Mouse (Mus musculus) E14TG2a.4 (cell line): ENCODE measurements around the gene Scamp3.

Source experiments
- H3K27me3 ChIP-seq: 2 replicates; pipeline ENCODE4 v1.6.1; 2014; ENCODE audit warnings: low read length, control low read depth; ENCODE audit not compliant: insufficient read depth
- H3K36me3 ChIP-seq: 2 replicates; pipeline ENCODE4 v1.6.1; 2014; ENCODE audit warnings: low read length, control low read depth; ENCODE audit not compliant: insufficient read depth
- H3K4me1 ChIP-seq: replicated peaks from 2 replicates; pipeline ENCODE4 v1.6.1; 2014; ENCODE audit warnings: low read depth, low read length, control low read depth
- H3K4me3 ChIP-seq: replicated peaks from 2 replicates; pipeline ENCODE4 v1.5.1; 2014; ENCODE audit warnings: mild to moderate bottlenecking, low read length
- H3K9me3 ChIP-seq: 2 replicates; pipeline ENCODE4 v1.6.1; 2014; ENCODE audit warnings: low read length, control low read depth
- CTCF ChIP-seq: conservative IDR thresholded peaks from 2 replicates; pipeline ENCODE4 v1.5.1; 2014; ENCODE audit warnings: low read length
- NANOG ChIP-seq: IDR thresholded peaks from 2 replicates; pipeline ENCODE4 v1.6.1; 2014; ENCODE audit warnings: borderline replicate concordance, low read length, mixed read lengths
- POU5F1 ChIP-seq: IDR thresholded peaks from 2 replicates; pipeline ENCODE4 v1.6.1; 2014; ENCODE audit warnings: low read length, borderline replicate concordance

Gene Scamp3

DNA sequence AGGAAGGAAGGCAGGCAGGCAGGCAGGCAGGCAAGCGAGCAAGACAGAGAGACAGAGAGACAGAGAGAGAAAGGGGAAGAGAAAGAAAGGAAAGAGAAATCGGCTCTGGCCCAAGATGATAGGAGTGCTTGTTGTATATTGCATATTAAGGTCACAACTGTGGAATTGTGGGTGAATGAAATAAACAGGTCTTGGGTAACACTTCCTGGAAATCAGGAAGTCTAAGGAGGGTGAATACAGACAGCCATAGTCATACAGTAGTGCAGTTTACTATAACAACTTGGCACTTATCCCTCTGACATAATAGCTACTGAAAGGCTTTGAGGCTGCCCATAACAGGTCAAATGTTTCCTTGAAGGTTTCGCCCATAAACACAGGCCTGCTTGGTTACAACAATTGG lies 22.6 kb downstream of the Scamp3 start:
- Histone ChIP-seq H3K4me1 (peaks cover 36% of the 10 kb centered on the region), H3K36me3 (peaks cover 11% of the 10 kb centered on the region), H3K27me3 (no peaks in the 10 kb centered on the region), H3K9me3 (no peaks in the 10 kb centered on the region), H3K4me3 (no peak overlapping the region)
- no peak for TF ChIP-seq NANOG
- TF ChIP-seq CTCF, result no peak
- TF ChIP-seq POU5F1, result no peak

DNA sequence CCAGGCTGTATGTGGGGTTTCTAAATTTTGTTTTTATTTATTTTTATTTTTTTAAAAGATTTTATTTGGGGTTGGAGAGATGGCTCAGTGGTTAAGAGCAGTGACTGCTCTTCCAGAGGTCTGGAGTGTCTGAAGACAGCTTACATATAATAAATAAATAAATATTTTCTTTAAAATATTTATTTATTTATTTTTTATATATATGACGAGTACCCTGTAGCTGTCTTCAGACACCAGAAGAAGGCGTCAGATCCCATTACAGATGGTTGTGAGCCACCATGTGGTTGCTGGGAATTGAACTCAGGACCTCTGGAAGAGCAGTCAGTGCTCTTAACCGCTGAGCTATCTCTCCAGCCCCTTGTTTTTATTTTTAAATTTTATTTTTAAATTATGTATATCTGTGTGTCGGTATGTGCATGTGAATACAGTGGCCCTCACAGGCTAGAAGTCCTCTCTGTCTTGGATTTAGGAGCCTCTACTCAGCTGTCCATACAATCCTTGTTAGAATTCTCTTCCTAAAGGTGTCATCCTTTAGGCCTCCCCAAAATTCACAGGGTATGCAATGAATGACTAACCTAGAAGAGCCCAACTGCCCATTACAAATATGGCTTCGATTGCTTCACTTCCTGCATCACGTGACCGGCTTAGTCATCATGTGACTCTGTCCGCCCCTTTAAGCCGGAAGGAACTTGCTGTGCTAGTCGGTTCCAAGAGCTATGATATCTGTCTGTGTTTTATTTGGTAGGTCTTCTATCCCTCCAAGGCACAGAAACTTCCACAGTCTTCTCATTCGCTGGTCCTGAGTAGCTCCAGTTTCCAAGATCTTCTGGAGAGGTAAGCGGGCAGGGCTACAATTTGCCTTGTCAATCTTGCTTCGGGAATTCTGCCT lies 25.2 kb downstream of the Scamp3 start, which contains the start of gene Gba:
Gene Gba, plus strand, starts transcription at position 676 of the 889 bp plus-strand sequence.
- H3K9me3 ChIP-seq, result no peaks in the 10 kb centered on the region
- H3K4me3 ChIP-seq, result peak within 1 kb of the TSS; percentile 83
- TF ChIP-seq CTCF (no peak), NANOG (no peak)
- no peaks in the 10 kb centered on the region for H3K27me3 ChIP-seq
- H3K36me3 ChIP-seq, result peaks cover 38% of the 10 kb centered on the region
- H3K4me1 ChIP-seq, result peaks cover 18% of the 10 kb centered on the region

DNA sequence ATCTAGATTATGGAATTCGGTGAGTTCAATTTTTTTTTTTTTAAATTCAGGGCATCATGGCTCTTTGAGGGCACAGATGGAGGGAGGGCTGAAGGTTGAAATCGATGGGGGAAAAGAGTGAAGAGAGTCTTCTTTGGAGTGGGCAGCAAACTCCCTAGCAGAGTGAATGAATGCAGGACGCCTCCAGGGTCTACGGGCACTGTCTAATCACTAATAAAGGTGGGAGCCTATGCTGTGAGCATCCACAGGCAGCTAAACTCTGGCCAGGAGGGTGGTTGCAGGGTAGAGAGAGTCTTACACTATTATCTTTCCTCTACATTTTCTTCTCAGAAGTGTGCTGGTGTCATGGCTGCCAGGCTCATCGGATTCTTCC lies 25.9 kb downstream of the Scamp3 start:
- H3K4me3 ChIP-seq, result peak overlapping the region; percentile 83
- H3K27me3 ChIP-seq, result no peaks in the 10 kb centered on the region
- H3K9me3 ChIP-seq, result no peaks in the 10 kb centered on the region
- H3K36me3 ChIP-seq, result peaks cover 44% of the 10 kb centered on the region
- H3K4me1 ChIP-seq, result peaks cover 22% of the 10 kb centered on the region
- TF ChIP-seq POU5F1, result no peak
- TF ChIP-seq NANOG, result no peak
- no peak for TF ChIP-seq CTCF

DNA sequence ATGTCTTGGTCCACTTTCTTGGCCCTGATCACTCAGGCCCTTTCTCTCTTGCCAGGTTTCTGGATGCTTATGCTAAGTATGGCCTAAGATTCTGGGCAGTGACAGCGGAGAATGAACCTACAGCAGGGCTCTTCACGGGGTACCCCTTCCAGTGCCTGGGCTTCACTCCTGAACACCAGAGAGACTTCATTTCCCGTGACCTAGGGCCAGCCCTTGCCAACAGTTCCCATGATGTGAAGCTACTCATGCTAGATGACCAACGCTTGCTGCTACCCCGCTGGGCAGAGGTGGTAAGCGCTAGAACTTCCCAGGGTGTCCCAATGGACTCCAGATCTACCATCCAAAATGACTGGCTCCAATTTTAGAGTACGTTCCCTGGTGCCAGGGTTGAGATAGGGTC lies 28.8 kb downstream of the Scamp3 start:
- H3K27me3 ChIP-seq, result no peaks in the 10 kb centered on the region
- no peak overlapping the region for H3K4me3 ChIP-seq
- no peaks in the 10 kb centered on the region for H3K9me3 ChIP-seq
- peaks cover 74% of the 10 kb centered on the region for H3K36me3 ChIP-seq
- peaks cover 45% of the 10 kb centered on the region for H3K4me1 ChIP-seq
- no peak for TF ChIP-seq POU5F1
- no peak for TF ChIP-seq CTCF

DNA sequence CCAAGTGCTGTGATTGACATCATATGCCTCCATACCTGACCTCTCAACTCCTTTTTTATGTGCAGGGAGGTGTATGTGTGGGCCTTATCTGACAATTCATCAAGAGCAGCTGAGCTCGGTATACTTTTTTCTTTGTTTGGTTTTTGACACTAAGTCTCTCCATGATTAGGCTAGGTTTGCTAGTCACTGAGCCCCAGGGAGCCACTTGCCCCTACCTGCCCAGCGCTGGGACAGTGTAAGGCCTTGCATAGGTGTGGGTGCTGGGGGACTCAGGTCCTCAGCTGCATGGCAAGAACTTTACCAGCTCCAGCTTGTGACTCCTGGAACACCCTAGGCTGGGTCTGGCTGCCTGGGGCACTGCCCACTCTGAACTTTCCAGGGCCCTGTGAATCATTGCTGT lies 29.4 kb downstream of the Scamp3 start:
- Histone ChIP-seq H3K4me3 (no peak overlapping the region), H3K27me3 (no peaks in the 10 kb centered on the region), H3K36me3 (peaks cover 80% of the 10 kb centered on the region), H3K4me1 (peaks cover 47% of the 10 kb centered on the region), H3K9me3 (no peaks in the 10 kb centered on the region)
- TF ChIP-seq NANOG (no peak), CTCF (no peak)

DNA sequence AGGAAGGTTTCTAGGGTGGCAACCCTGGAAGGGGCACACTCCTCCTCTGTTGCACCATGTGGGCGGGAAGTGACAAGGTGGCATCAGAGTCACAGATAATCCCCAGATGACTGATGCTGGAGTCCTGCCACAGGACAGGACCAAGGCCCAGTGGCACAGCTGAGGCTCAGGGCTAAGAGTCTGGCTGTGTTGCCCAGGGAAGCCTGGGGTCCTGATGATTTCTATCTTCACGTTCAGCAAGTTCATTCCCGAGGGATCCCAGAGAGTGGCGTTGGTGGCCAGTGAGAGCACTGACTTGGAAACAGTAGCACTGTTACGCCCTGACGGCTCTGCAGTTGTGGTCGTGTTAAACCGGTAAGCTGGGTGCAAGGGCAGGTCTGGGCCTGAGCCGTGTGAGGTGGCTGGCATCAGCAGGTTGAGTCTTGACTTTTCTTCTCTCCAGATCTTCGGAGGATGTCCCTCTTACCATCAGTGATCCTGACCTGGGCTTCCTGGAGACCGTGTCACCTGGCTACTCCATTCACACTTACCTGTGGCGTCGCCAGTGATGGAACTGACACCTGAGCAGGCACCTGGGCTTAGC lies 30.9 kb downstream of the Scamp3 start:
- Histone ChIP-seq H3K9me3 (no peaks in the 10 kb centered on the region), H3K4me1 (peaks cover 53% of the 10 kb centered on the region), H3K27me3 (no peaks in the 10 kb centered on the region), H3K4me3 (no peak overlapping the region), H3K36me3 (peaks cover 91% of the 10 kb centered on the region)
- TF ChIP-seq CTCF (no peak), NANOG (no peak), POU5F1 (no peak)

DNA sequence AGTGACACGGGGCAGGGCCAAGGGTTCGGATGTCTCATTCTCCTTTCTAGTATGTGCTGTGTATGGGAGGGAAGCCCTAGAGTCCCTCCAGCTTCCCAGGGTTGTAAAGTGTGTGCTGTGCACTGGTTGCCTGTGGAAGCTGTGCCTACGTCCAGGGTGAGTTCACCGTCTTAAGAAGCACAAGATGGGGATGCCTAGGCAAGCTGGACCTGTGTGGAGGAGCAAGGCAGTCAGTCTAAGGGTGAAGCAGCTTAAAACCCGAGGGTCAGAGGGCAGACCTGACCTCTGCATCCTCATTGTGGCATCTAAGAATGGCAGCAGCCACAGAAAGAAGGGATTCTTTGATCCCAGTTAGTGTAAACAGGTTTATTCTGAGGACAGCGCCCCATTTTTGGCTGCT lies 31.5 kb downstream of the Scamp3 start:
- H3K4me3 ChIP-seq, result no peak overlapping the region
- no peaks in the 10 kb centered on the region for H3K27me3 ChIP-seq
- H3K4me1 ChIP-seq, result peaks cover 51% of the 10 kb centered on the region
- no peaks in the 10 kb centered on the region for H3K9me3 ChIP-seq
- TF ChIP-seq POU5F1 (no peak), NANOG (no peak), CTCF (no peak)
- peaks cover 90% of the 10 kb centered on the region for H3K36me3 ChIP-seq

DNA sequence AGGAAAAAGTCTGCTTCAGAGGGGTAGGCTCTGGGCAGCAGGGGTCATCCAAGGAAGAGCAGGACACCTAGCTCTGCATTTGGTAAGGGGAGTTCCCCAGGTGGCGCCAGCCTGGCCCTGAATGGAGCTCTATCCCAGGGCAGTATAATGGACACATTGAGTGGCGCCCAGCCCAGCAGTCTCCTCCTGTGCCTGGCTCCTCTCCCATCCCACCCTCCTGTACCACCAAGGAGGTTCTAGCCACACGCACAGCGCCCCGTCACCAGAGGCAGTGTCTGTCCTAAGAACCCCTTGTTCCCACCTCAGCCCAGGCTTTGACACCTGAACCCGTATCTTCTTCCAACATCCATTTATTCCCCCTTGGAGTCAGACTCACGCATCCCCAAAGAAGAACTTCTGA lies 32.5 kb downstream of the Scamp3 start:
- TF ChIP-seq NANOG, result no peak
- Histone ChIP-seq H3K27me3 (no peaks in the 10 kb centered on the region), H3K4me3 (no peak overlapping the region), H3K36me3 (peaks cover 81% of the 10 kb centered on the region), H3K9me3 (no peaks in the 10 kb centered on the region), H3K4me1 (peaks cover 51% of the 10 kb centered on the region)

DNA sequence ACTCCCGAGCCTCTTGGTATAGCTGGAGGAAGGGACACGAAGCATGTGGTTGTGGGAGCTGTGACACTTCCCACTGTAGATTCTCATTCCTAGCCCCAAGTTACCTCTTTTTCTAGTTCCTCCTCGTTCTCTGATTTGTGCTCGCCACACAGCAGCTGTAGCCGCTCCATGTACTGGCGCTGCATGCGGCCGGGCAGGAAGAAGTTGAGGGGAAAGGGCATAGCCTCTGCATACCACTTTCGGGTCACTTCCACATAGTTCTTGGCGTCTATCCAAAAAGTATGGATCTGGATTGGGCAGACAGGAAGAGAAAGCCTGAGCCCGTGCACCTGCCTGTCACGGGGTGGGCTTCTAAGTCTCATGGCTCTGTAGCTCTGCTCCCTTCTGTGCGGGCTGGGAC lies 32.9 kb downstream of the Scamp3 start:
- no peak overlapping the region for H3K4me3 ChIP-seq
- H3K9me3 ChIP-seq, result no peaks in the 10 kb centered on the region
- H3K27me3 ChIP-seq, result no peaks in the 10 kb centered on the region
- TF ChIP-seq NANOG (no peak), POU5F1 (no peak), CTCF (no peak)
- H3K36me3 ChIP-seq, result peaks cover 76% of the 10 kb centered on the region
- H3K4me1 ChIP-seq, result peaks cover 54% of the 10 kb centered on the region
